ENCODE assay signal across 16 mouse cellular contexts in the genomic region with DNA sequence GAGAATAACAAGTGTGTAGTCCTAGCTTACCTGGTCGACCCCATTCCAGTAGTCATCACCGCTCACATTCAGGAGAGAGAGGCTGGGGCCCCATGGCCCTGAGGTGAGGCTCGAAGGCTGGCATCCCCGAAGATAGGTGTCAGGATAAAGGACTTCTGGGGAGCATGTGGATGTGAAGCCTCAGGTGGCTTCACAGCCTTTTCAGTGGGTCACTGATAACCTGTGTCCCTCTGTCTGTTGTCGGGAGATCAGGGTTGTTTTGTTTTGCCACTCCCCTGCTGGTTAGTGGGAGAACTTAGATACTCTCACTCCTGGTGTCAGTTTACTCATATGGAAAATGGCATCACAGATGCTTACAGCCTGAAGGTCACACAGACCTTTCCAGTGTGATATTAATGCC. TPM values are rescaled to one million over a fixed set of nuclear protein-coding genes. Genes with fewer than 3 reads are reported as not detected.
A peak's percentile ranks its signal among the peaks of the same experiment; 100 is the strongest.
DNase-seq lines count a peak whose midpoint lies in the region; ATAC-seq and TF ChIP-seq lines count a peak whose summit lies in the region.
"Had no signal": no experiment of that assay in that cellular context is flagged by ENCODE, and none has a peak within 500 bp of the region (broad histone marks: within the 10 kb centered on the region; RNA-seq: fewer than 3 reads in every experiment).

No protein-coding gene starts in this region.

- H3K36me3 ChIP-seq in hindbrain, embryonic 13.5 days: no peaks in the 10 kb centered on the region
- H3K36me3 ChIP-seq in hindbrain, embryonic 16.5 days (ENCODE audit: control insufficient read depth, insufficient read depth, low read length): no peaks in the 10 kb centered on the region
- no peaks in the 10 kb centered on the region for H3K36me3 ChIP-seq in midbrain, embryonic 16.5 days (ENCODE audit: control insufficient read depth, insufficient read depth, low read length)
- no peaks in the 10 kb centered on the region for H3K36me3 ChIP-seq in midbrain, postnatal 0 days (ENCODE audit: insufficient read depth, low read length)
- no peaks in the 10 kb centered on the region for H3K36me3 ChIP-seq in liver, embryonic 13.5 days
- H3K36me3 ChIP-seq in megakaryocyte, embryonic 14.5 days (replicated peaks; ENCODE audit: low read length): peaks cover 18% of the 10 kb centered on the region
- H3K36me3 ChIP-seq in embryonic facial prominence, embryonic 10.5 days (replicated peaks): peaks cover 20% of the 10 kb centered on the region
- H3K36me3 ChIP-seq: embryonic facial prominence, embryonic 15.5 days; heart, embryonic 12.5 days had no signal

- no peak overlapping the region for H3K9ac ChIP-seq in hindbrain, embryonic 13.5 days
- no peak overlapping the region for H3K9ac ChIP-seq in hindbrain, embryonic 16.5 days (ENCODE audit: low read depth, low read length)
- no peak overlapping the region for H3K9ac ChIP-seq in midbrain, embryonic 16.5 days (ENCODE audit: low read depth, low read length)
- no peak overlapping the region for H3K9ac ChIP-seq in midbrain, postnatal 0 days (replicated peaks; ENCODE audit: low read length, poor library complexity, severe bottlenecking)
- H3K9ac ChIP-seq in liver, embryonic 13.5 days: peak overlapping the region; percentile 47
- H3K9ac ChIP-seq: embryonic facial prominence, embryonic 15.5 days; heart, embryonic 12.5 days had no signal

- no peak for DNase-seq in midbrain, postnatal 0 days (ENCODE audit: low spot score)
- no peak for DNase-seq in liver, embryonic 13.5 days
- DNase-seq in embryonic facial prominence, embryonic 10.5 days (ENCODE audit: low spot score): no peak
- no peak for DNase-seq in cerebellum, postnatal 36 days
- DNase-seq: adrenal gland, adult 8-10 months; cerebellum, adult 9-11 months; gastrocnemius, postnatal 25 days; heart, postnatal 14 days; kidney, adult 11 months had no signal

- TF ChIP-seq CTCF in midbrain, postnatal 0 days (IDR thresholded peaks at IDR 0.05): no peak

- 75% methylated on average over 5 of the region's 5 CpGs for WGBS in hindbrain, embryonic 13.5 days
- WGBS in hindbrain, embryonic 16.5 days: 81% methylated on average over 5 of the region's 5 CpGs
- 78% methylated on average over 5 of the region's 5 CpGs for WGBS in midbrain, embryonic 16.5 days
- WGBS in midbrain, postnatal 0 days: 80% methylated on average over 5 of the region's 5 CpGs
- WGBS in liver, embryonic 13.5 days (ENCODE audit: insufficient replicate concordance): 26% methylated on average over 5 of the region's 5 CpGs
- WGBS in embryonic facial prominence, embryonic 10.5 days: 69% methylated on average over 5 of the region's 5 CpGs

- peaks cover 63% of the 10 kb centered on the region for H3K4me1 ChIP-seq in hindbrain, embryonic 13.5 days (replicated peaks)
- H3K4me1 ChIP-seq in hindbrain, embryonic 16.5 days (ENCODE audit: control insufficient read depth, insufficient read depth, low read depth, low read length): peaks cover 14% of the 10 kb centered on the region
- H3K4me1 ChIP-seq in midbrain, embryonic 16.5 days (ENCODE audit: control insufficient read depth, insufficient read depth, low read length): peaks cover 18% of the 10 kb centered on the region; the same call in 1 of the 2 replicates
- peaks cover 13% of the 10 kb centered on the region for H3K4me1 ChIP-seq in midbrain, postnatal 0 days (ENCODE audit: insufficient read depth, low read length)
- peaks cover 50% of the 10 kb centered on the region for H3K4me1 ChIP-seq in liver, embryonic 13.5 days (replicated peaks)
- peaks cover 82% of the 10 kb centered on the region for H3K4me1 ChIP-seq in megakaryocyte, embryonic 14.5 days
- H3K4me1 ChIP-seq in embryonic facial prominence, embryonic 10.5 days: peaks cover 55% of the 10 kb centered on the region

- no peak overlapping the region for H3K4me3 ChIP-seq in hindbrain, embryonic 13.5 days
- H3K4me3 ChIP-seq in hindbrain, embryonic 16.5 days (ENCODE audit: low read length): no peak overlapping the region
- no peak overlapping the region for H3K4me3 ChIP-seq in midbrain, embryonic 16.5 days (ENCODE audit: low read depth, low read length)
- no peak overlapping the region for H3K4me3 ChIP-seq in midbrain, postnatal 0 days (ENCODE audit: low read depth, low read length)
- no peak overlapping the region for H3K4me3 ChIP-seq in liver, embryonic 13.5 days (replicated peaks)
- peak overlapping the region; percentile 26 for H3K4me3 ChIP-seq in megakaryocyte, embryonic 14.5 days (replicated peaks)
- H3K4me3 ChIP-seq in embryonic facial prominence, embryonic 10.5 days: no peak overlapping the region
- H3K4me3 ChIP-seq: embryonic facial prominence, embryonic 15.5 days; heart, embryonic 12.5 days had no signal

- H3K27ac ChIP-seq in hindbrain, embryonic 13.5 days: peak overlapping the region; percentile 24; the same call in 1 of the 2 replicates
- no peak overlapping the region for H3K27ac ChIP-seq in hindbrain, embryonic 16.5 days (ENCODE audit: low read depth, low read length)
- no peak overlapping the region for H3K27ac ChIP-seq in midbrain, embryonic 16.5 days (ENCODE audit: low read length)
- no peak overlapping the region for H3K27ac ChIP-seq in midbrain, postnatal 0 days (ENCODE audit: low read depth, low read length)
- peak overlapping the region; percentile 78 for H3K27ac ChIP-seq in liver, embryonic 13.5 days
- H3K27ac ChIP-seq in embryonic facial prominence, embryonic 10.5 days (replicated peaks): no peak overlapping the region
- H3K27ac ChIP-seq: embryonic facial prominence, embryonic 15.5 days had no signal

- no peaks in the 10 kb centered on the region for H3K9me3 ChIP-seq in hindbrain, embryonic 13.5 days
- no peaks in the 10 kb centered on the region for H3K9me3 ChIP-seq in hindbrain, embryonic 16.5 days (ENCODE audit: control insufficient read depth, low read length)
- no peaks in the 10 kb centered on the region; the same call in 1 of the 2 replicates for H3K9me3 ChIP-seq in midbrain, embryonic 16.5 days (replicated peaks; ENCODE audit: control insufficient read depth, low read length, poor library complexity, severe bottlenecking)
- no peaks in the 10 kb centered on the region for H3K9me3 ChIP-seq in midbrain, postnatal 0 days (ENCODE audit: low read length)
- no peaks in the 10 kb centered on the region for H3K9me3 ChIP-seq in liver, embryonic 13.5 days (replicated peaks)
- H3K9me3 ChIP-seq in megakaryocyte, embryonic 14.5 days: no peaks in the 10 kb centered on the region
- H3K9me3 ChIP-seq in embryonic facial prominence, embryonic 10.5 days: no peaks in the 10 kb centered on the region
- H3K9me3 ChIP-seq: embryonic facial prominence, embryonic 15.5 days; heart, embryonic 12.5 days had no signal

- no peak for ATAC-seq in hindbrain, embryonic 13.5 days (ENCODE audit: low FRiP score)
- no peak for ATAC-seq in hindbrain, embryonic 16.5 days
- peak; percentile 27; the same call in 1 of the 2 replicates for ATAC-seq in midbrain, embryonic 16.5 days
- ATAC-seq in midbrain, postnatal 0 days (ENCODE audit: low FRiP score): no peak
- peak; percentile 59 for ATAC-seq in liver, embryonic 13.5 days (ENCODE audit: low read depth)
- ATAC-seq: forebrain, embryonic 16.5 days had no signal

- H3K27me3 ChIP-seq in hindbrain, embryonic 13.5 days: no peaks in the 10 kb centered on the region
- no peaks in the 10 kb centered on the region for H3K27me3 ChIP-seq in hindbrain, embryonic 16.5 days (replicated peaks; ENCODE audit: control insufficient read depth, insufficient read depth, low read length)
- H3K27me3 ChIP-seq in midbrain, embryonic 16.5 days (ENCODE audit: control insufficient read depth, insufficient read depth, low read depth, low read length): no peaks in the 10 kb centered on the region
- no peaks in the 10 kb centered on the region for H3K27me3 ChIP-seq in midbrain, postnatal 0 days (ENCODE audit: insufficient read depth, low read length)
- no peaks in the 10 kb centered on the region for H3K27me3 ChIP-seq in liver, embryonic 13.5 days
- no peaks in the 10 kb centered on the region for H3K27me3 ChIP-seq in megakaryocyte, embryonic 14.5 days (replicated peaks)
- H3K27me3 ChIP-seq in embryonic facial prominence, embryonic 10.5 days (replicated peaks; ENCODE audit: low read depth, poor library complexity, severe bottlenecking): no peaks in the 10 kb centered on the region
- H3K27me3 ChIP-seq: embryonic facial prominence, embryonic 15.5 days; heart, embryonic 12.5 days had no signal

- H3K4me2 ChIP-seq in hindbrain, embryonic 13.5 days: no peak overlapping the region
- H3K4me2 ChIP-seq in hindbrain, embryonic 16.5 days (ENCODE audit: low read length): no peak overlapping the region
- H3K4me2 ChIP-seq in midbrain, embryonic 16.5 days (ENCODE audit: low read length): no peak overlapping the region
- no peak overlapping the region for H3K4me2 ChIP-seq in midbrain, postnatal 0 days (ENCODE audit: low read depth, low read length, poor library complexity, severe bottlenecking)
- H3K4me2 ChIP-seq in liver, embryonic 13.5 days: peak overlapping the region; percentile 44
- H3K4me2 ChIP-seq: embryonic facial prominence, embryonic 15.5 days; heart, embryonic 12.5 days had no signal

RNA-seq across cellular contexts. Expression of gene Igf1r, which starts 32.9 kb away (rescaled TPM):
- polyA plus RNA-seq in hindbrain, embryonic 13.5 days (2015; fragmentation: Nextera tagmentation; extraction: Ambion mirVana): 24.9 and 26.8 TPM in 2 replicates
- 16.4 and 19.3 TPM in 2 replicates for polyA plus RNA-seq in hindbrain, embryonic 16.5 days (2015; fragmentation: Nextera tagmentation; extraction: Ambion mirVana)
- 21.5 and 23.3 TPM in 2 replicates for polyA plus RNA-seq in midbrain, embryonic 16.5 days (2015; fragmentation: Nextera tagmentation; extraction: Ambion mirVana)
- total RNA-seq in midbrain, postnatal 0 days (2014; rRNA removed): 39.2 and 40.3 TPM in 2 replicates
- 10.3 and 12.1 TPM in 2 replicates for polyA plus RNA-seq in midbrain, postnatal 0 days (2015; fragmentation: Nextera tagmentation; extraction: Ambion mirVana)
- polyA plus RNA-seq in liver, embryonic 13.5 days (2015; fragmentation: Nextera tagmentation; extraction: Ambion mirVana): 4.1 and 4.3 TPM in 2 replicates
- 8.7 and 14.2 TPM in 2 replicates for polyA plus RNA-seq in megakaryocyte, embryonic 14.5 days (2012; ENCODE audit: insufficient read depth, low replicate concordance)
- polyA plus RNA-seq in embryonic facial prominence, embryonic 10.5 days (2016; fragmentation: Nextera tagmentation; extraction: Ambion mirVana): 22.6 and 25.2 TPM in 2 replicates

Comparison
In these comparisons a context has a peak if more than half of its experiments do, and no peak if none do; other contexts are left out.
1. ATAC-seq: peak in midbrain, embryonic 16.5 days (single experiment) and liver, embryonic 13.5 days (single experiment); none in hindbrain, embryonic 13.5 days (single experiment), hindbrain, embryonic 16.5 days (single experiment) and midbrain, postnatal 0 days (single experiment).
2. H3K27ac ChIP-seq: peak in hindbrain, embryonic 13.5 days (single experiment) and liver, embryonic 13.5 days (single experiment); none in hindbrain, embryonic 16.5 days (single experiment), midbrain, embryonic 16.5 days (single experiment), midbrain, postnatal 0 days (single experiment) and embryonic facial prominence, embryonic 10.5 days (single experiment).